Mouse (Mus musculus) spleen, embryonic (tissue): ENCODE measurements at regions not wholly inside any gene's neighbourhood (a gene's known extent, or its start where the extent isn't known, plus 50 kb on each side); places are given as distances from the start of the nearest gene placed in this dataset.

ENCODE experiments used
- CTCF ChIA-PET: fragments of 350-600 bp; sonication (Branson Sonifier 250); formaldehyde crosslinking; loops from one replicate; lab custom pipeline; 2022; lab: Charles Lee

DNA sequence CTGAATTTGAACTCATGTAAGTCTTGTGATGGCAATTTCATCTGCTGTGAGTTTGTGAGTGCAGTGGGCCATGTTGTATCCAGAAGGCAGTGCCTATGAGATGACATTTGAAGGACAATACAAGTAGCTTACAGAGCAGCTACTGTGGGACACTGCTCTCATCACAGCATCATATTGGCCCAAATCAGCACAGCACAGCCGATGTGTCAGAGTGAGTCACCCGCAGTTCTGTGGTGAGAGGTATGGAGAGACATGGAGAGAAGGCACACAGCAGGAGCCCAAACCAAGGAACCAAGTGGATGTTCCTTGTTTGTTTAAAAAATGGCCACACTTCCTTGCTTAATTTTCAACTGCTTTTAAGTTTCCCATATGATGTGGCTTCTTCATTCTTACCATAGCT, 617.3 kb downstream of the Tmem132b start:
- CTCF ChIA-PET, result no interaction called here

DNA sequence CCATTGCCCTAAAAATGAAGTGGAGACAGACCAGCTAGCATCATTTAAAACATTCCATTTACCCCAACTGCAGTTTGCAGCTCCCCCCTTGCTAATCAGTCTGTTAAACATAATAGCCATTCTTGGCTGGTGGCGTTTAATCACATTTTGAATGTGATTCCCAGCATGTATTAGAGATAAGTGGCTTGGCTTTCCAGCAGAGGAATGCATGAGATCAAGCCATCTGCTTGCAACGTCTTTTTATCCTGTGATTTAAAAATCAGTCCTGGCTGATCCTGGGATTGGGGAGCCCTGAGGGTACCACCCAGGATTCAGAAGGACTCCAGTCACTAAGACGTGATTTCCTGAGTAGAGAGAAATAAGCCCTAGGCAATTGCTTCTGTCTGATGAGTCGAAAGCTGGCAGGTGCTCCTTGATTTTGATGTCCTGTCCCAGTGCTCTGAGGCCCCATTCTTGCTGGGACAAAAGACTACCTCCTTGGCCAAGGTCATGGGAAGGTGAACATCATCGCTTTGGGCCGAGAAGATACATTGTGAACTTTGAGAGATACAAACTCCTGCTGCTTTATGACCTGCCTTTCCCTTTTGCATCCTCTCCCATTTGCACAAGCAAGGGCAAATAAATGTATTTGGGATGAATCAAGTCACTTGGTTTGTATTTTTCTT, 623.8 kb downstream of the Tmem132b start:
- CTCF ChIA-PET, result no interaction called here

DNA sequence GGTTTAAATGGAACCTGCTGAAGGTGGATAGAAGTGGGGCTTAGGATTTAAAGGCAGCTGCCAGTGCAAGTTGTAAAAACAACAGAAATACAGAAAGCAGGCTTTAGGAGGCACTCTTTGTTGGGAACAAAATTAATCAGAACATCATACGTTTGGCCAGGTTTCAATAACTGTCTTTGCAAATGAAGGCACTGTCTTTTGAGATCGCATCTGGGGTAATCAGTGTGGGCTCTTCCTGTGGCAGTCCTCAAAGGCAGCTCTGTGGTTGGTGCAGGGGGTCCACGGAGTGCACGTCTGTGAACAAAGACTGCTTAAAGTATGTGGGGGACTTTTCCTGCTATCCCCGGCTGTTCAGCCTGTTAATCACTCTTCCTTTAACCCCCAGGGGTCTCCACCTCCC, 654.5 kb downstream of the Tmem132b start:
- CTCF ChIA-PET, result no interaction called here

DNA sequence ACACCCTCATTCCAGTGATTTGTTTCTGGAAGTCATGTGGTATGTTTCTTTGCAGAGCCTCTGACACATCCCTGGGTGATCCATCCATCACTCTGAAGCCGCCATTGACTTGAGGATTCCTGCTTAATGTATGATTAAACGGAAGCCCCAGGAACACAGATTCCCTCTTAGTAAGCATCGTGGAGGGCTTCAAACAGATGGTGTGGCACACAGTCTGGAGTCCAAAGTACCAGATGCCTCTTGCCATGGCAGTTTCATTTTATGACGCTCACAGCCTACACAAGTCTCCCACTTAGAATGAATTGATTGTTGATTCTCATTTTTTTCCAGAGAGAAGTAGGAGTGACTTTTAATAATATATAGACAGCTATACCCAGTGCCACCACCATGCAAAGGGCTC, 668.3 kb downstream of the Tmem132b start:
- CTCF ChIA-PET, result no interaction called here

DNA sequence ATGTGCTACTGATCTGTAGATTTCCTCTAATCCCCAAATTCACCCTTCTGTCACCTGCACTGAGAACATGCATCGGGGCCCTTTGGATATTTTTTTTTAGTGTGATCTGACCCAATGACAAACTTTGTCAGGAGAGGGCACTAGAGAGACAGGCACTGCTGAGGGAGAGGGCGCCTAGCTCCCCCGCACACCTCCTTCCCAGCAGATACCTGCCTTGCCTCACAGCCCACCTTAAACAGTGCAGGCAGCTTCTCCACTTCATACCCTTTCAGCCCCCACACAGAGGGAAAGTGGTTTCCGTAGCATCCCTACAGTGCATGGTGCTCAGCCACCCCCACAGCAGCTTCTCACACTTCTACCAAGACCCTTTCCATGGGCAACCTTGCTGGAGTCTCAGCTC, 670.0 kb downstream of the Tmem132b start:
- CTCF ChIA-PET, result no interaction called here

DNA sequence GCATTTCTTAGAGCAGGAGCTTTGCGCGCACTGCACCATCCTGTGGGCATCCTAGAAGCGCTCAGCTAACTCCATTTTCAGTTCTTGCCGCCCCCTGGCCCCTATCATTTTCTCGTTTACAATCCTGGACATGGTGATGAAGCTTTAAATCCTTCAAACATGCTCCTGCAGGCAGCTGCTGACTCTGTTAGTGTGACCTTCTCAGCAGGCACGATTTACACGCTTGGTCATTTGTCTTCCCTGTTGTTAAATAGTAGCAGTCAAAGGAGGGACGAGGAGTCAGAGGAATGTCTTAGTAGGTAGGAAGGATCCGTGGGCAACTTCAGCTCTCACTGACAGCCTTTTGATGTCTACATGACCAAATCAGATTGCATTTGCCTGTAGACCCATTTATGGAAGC, 670.4 kb downstream of the Tmem132b start:
- CTCF ChIA-PET, result no interaction called here

DNA sequence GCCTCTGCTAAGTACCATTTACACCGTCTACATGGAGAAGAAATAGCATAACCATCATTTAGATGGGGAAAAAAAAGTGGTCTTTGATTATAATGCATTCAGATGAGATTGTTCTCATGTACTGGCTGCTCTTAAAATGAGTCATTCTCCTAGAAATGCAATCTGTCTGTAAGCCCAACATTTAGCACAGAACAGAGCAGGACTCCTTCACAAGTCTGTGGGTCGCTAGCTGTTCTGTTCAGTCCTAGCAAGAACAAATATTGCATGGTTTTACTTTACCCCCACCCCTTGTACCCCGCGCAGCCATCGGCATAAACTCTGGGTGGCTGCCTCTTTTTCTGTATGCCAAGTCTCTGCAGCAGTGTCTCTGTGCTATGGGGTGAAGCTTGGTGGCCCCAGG, 685.4 kb downstream of the Tmem132b start:
- CTCF ChIA-PET, result no interaction called here

DNA sequence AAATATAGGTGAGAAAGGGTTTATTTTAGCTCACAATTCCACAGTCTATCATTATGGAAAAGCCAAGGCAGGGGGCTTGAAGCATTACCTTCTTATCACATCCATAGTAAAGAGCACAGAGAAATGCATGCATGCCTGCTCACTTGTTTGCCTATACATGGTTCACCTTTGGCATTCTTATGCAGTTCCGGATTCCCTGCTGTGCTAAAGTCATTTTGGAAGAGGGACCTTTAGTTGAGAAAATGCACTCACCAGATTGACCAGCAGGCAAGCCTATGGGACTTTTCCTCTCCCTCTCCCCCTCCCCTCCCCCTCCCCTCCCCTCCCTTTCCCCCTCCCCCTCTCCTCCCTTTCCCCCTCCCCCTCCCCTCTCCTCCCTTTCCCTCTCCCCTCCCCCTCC, 686.2 kb downstream of the Tmem132b start:
- CTCF ChIA-PET, result no interaction called here

DNA sequence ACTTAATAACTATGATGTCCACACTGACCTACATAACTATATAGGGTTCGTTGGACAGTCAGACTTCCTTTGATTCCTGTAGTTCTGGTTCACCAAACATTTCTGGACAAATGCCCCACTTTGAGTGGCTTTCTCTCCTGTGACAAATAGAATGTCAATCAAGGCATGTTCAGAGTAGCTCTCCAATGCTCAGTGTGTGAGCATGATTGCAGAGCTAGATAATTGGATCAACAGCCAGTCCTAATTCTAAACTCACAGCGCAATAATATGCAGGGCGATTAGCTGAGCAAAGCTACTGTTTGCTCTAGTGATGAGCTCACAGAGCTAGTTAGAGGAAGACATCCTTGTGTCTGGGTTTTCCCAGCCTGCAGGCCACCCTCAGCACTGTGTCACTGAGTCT, 692.1 kb downstream of the Tmem132b start:
- CTCF ChIA-PET, result no interaction called here

DNA sequence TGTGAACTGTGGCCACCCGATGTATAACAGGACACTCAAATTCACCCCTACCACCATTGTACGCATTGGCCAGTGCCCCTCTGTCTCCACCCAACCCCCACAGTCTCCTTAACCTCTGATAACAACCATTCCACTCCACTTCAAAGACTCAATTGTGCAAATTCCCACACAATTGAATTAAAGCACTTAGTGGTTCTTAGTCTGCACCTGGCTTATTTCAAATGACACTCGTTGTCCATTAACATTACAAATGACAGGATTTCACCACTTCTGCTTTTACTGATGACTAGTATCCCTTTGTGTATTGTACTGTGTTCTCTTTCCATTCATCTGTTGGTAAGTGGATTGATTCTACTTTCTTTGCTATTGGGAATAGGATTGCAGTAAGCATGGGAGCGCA, 699.2 kb downstream of the Tmem132b start:
- CTCF ChIA-PET, result no interaction called here

DNA sequence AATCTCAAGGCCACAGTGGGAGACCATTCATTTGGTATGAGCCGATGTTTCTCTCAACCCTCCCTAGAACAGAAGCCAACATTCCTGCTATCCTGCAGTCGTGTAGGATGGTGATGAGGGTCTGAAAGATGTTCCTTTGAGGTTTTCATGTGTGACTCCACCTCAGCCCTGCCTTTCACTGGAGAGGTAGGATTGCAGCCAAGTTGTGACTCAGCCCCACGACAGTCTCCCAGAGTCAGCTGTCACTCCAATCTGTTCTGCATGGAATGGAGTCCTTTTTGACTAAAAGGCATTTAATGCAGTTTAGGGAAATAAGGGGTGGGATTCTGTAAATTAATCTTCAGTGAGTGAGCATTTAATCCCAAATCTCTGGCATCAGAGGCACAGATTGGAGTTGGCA, 706.5 kb downstream of the Tmem132b start:
- CTCF ChIA-PET, result no interaction called here

DNA sequence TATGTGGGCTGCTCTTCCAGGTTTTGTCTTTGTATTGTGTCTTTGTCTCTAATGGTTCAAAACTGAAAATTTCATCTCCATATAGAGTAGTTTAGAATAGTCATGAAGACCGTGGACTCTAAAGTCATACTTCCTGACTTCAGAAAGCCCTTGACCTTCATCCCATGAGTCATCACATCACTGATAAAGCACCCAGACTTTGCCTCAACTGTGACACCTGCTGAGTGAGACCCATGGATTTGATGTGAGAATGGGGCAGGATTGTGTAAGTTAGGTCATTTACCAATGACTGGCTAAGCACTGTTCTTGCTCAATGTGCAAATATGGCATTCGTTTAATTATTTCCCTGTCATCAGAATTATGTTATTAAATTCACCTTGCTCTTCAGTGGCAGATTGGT, 714.2 kb downstream of the Tmem132b start:
- CTCF ChIA-PET, result no interaction called here

DNA sequence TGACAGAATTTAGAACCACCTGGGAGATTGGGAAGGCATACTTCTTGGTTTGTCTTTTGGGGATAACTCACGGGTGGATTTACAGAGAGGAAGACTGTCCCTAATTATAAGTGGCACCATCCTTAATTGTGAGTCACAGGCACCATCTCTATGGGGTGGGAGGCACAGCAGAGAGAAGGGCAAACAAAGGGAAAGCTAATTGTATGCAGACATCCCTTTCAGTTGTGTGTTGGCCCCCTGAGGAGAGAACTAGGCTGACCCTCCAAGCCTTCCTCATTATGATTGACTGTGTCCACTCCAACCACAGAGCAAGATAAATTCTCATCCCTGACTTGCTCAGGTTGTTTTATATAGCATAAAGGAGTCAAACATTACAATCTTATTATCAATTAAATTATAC, 718.8 kb downstream of the Tmem132b start:
- CTCF ChIA-PET, result no interaction called here

DNA sequence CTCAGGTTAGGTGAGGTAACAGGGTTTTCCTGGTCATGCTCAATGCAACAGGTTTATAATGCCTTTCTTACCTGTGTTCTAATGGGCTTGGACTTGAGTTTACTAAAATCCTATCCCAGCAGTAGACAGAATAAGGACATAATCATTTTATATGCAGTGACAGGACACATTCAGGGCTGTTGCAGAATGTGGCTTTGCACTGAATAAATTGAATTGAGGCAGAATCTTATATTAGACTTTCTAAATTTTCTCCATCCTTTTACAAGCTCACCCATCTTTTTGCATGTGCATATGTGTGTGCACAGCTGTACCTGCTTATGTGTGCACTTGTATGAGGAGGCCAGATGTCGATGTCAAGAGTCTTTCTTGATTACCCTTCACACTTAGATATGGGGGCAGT, 723.1 kb downstream of the Tmem132b start:
- CTCF ChIA-PET, result no interaction called here

DNA sequence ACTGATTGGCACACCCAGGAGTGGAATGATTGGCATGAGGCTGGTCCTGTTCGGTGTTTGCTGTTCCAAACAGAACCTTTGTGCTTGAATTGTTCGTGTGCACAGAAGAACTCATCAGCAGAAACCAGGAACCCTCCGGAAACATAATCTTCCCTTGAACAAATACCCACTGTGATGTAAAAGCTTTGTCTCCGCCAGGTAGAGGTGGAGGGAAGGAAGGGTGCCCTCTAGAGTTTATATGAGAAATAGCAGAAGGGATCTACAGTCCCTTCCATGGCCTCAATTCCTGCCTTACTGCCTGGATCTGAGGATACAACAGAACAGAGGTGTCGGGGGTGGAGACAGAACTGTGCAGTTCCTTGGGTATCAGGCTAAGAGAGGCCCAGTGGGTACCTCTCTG, 726.3 kb downstream of the Tmem132b start:
- CTCF ChIA-PET, result no interaction called here

DNA sequence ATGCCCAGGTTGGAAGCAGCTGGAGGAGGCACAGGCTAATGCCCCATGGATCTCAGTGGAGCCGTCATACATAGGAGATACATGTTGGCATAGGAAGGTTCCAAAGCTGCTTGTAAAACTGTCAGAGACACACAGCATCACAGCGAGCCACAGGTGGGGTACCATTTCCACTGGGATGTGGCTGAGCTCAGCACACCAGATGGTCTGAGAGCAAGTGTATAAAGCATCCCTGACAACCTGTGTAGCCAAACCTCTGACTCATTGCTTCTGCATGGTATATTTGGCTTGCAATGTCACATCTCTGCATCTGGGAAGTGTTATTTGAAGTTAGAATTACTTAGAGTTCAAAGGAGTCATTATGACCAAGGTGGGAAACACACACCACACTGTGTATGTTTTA, 734.9 kb downstream of the Tmem132b start:
- CTCF ChIA-PET, result no interaction called here

DNA sequence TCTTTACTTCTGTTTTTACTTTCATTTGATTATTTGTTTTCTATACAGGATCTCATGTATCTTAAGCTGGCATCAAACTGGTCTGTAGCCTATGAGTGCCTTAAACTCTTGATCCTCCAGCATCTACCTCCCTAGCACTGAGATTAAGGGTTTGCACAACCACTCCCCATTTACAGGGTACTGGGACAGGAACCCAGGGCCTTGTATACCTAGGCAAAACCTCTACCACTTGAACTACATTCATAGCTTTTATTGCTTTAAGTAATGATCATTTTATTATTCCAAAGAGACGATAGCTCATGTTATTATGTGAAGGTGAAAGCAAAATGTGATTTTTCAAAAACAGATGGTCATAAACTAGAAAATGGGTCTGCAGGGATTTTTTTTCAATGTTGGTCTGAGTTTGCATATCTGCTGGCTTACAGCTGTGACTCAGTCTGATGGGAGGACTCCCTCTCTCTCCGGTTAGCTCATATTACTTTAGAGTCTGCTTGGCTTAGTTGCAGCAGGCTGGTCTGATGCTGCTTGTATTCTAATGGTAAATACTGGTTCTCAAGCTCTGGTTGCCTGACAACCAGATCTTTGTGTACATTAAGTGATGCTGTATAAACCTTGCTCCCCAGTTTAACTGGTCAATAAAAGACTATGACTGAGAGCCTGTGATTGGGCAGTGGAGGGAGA, 735.5 kb downstream of the Tmem132b start:
- CTCF ChIA-PET, result no interaction called here

DNA sequence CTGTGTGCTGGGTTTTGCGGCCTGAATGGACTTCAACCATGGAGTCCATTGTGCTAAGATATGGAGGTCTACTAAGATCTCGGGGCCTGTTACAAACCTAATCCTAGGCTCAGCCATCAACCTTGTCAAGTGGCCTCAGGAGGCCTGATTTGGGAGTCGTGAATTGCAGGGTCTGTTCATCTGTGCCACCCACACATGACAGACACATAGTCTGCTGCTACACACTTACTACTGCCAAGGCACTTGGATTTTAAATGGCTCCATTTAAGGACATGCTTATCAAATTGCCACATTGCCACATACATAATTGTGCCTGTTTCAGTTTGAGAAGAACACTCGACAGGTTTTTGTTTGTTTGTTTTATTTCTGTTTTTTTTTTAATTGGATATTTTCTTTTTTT, 737.0 kb downstream of the Tmem132b start:
- CTCF ChIA-PET, result no interaction called here

DNA sequence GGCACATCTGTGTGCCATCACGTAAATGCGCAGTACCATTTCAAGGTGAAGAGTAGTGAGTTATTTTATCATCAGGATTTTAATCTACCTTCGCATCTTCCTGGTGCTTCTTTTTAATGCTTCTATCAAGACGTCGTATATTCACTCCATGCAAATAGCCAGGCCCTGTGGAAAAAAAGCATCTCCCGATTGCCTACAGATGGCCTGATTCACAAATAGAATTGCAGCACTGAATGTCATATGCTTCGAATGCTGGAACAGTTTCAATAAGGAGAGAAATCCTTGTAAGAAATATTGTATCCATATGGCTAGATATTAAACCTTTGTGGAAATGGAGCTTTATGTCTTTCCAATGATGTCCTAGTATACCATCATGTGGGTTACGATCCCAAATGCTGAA, 742.7 kb downstream of the Tmem132b start:
- CTCF ChIA-PET, result no interaction called here

DNA sequence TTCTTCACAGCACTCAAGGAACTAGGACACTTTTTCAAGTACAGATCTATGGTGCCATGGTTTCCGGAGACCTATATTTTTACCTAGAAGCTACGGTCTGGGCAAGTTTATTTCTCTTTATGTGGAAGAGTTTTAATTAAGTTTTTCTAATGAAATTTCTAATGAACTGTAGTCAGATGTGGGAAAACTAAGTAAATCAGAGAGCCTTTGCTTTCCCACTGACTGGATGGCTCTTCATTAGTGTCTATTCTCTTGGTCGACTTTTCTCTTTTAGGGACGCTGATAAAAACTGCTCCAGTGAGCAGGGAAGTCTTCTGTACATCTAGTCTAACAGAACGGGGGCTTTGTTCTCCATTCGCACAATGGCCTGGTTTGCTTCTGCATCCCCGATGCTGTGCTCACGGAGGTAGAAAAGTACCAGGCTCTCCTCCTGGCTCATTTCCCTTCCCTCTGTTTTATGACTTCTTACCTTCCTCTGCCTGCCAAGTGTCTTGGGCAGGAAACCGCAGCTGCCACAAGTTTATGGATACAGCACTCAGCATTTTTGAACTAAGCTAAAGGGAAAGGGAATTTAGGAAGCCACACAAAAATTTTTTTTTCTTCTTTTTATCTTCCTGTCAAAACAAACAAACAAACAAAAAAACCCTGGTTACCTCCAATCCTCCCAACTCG, 749.6 kb downstream of the Tmem132b start:
- CTCF ChIA-PET, result no interaction called here

DNA sequence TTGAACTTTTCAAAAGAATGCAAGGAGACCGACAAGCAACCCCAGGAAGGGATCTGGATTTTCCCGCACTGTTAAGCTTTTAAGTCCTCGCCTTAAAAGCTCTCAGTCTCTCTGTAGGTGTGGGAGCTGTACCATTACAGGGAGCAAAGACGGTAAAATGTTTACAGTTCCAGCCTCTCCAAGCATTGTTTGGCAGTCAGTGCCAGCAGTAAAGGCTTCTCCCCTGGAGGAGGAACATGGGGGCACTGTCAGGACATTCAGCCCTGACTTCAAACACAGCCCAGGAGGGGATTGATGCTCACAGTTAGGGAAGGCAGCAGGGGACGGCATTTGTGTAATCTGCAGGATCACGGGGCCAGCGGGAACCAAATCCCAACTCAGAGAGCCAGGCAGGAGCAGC, 750.2 kb downstream of the Tmem132b start:
- CTCF ChIA-PET, result no interaction called here

DNA sequence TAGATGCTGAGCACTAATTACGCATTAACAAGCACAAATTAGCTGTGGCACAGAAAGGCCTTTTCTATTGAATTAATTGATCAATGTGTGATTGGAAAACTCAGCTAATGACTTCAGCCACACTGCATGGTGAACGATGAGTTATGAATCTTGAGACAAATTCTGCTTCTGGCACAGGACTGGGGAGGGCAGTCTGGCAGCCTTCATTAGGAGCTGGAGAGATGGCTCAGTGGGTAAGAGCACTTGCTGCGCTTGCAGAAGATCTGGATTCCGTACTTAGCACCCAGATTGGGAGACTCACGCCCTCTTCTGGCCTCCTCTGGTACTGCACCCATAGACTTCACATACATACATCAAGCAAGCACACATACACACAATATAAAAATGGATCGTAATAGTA, 793.3 kb downstream of the Tmem132b start:
- CTCF ChIA-PET, result no interaction called here

DNA sequence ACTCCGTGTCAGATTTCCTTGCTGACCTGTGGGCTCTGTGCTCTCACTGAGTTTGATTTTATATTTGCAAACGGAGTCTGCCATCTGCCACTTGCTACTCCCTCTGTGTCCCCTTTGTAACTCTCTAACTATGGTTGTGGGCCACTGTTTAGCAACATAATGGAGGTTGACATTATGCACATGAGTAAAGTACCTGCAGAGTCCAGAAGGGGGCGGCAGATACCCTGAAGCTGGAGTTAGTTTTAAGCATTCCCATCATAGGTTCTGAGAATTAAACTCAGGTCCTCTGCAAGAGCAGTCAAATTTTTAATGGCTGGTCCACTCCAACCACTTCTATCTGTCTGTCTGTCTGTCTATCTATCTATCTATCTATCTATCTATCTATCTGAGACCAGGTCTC, 796.7 kb downstream of the Tmem132b start:
- CTCF ChIA-PET, result no interaction called here
